Mouse (Mus musculus): ENCODE measurements around the gene Scfd2.

The Scfd2 gene

GRCm38 (mm10) chr5:74240926-74241680, 290.5 kb downstream of the Scfd2 start:
- no peak for DNase-seq (ENCODE audit: low spot score in 2 of 2)

GRCm38 (mm10) chr5:74240298-74240697, 291.3 kb downstream of the Scfd2 start:
- DNase-seq (ENCODE audit: low spot score in 2 of 2), result no peak

DNA sequence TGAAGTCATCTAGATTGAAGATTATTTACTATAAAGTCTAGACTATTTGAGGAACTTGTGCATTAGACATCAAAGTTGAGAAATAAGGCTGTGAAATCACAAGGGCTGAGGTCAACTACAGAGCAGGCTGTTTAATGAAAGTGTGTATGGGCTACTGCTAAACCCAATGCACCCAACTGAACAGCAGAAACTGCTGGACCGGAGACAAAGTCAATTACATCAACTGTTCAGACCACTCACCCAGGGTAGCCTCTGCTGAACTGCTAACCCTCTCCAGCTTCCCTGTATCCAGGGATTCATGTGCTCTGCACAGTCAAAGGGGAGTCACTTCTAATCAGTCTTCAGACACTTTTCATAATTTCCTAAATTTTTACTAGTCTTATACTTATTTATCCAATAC, 292.2 kb downstream of the Scfd2 start:
- no peak for DNase-seq (ENCODE audit: low spot score in 2 of 2)

DNA sequence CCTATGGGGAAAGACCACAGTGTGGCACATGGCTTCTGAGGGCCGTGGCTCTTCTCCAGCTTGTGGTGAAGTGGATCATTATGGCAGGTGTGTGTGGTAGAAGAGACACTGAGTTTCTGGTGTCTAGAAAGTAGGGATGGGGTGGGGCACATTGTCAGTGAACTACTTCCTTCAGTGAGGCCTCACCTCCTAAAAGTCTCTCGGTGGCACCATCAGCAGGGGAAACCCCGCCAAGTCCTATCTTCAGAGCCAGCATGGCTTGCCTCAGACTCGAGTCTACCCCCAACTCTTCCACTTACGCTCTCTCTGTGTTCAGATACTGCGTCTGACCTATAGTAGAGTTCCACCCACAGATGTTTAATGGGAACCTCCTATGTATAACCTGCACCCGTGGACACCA, 297.8 kb downstream of the Scfd2 start:
- no peak for DNase-seq (ENCODE audit: low spot score in 2 of 2)

GRCm38 (mm10) chr5:74230525-74230924, 301.0 kb downstream of the Scfd2 start:
- no peak for DNase-seq (ENCODE audit: low spot score in 2 of 2)

- DNase-seq (ENCODE audit: low spot score in 2 of 2), result no peak
These were observed 301.7 kb downstream of the Scfd2 start for GRCm38 (mm10) chr5:74229775-74230413.

- DNase-seq (ENCODE audit: low spot score in 2 of 2), result no peak
These were observed 302.6 kb downstream of the Scfd2 start for GRCm38 (mm10) chr5:74228938-74229337.

DNA sequence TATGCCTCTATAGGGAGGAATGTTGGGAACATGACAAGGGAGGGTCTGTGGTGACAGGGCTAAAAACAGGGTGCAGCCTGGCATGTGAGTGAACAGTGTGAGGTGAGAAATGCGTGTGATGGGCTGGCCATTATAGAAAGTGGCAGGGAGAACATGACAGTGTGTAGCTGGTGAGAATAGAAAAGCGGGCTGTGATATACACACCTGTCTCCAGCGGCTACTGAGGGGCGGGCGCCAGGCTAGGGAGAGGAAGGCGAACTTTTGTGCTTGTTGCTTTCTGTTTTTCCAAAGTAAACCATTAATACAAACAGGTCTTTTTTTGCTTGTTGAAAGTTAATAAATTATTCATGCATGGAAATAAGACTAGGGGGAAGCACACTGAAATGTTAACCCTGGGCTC, 304.2 kb downstream of the Scfd2 start:
- DNase-seq (ENCODE audit: low spot score in 2 of 2), result no peak

GRCm38 (mm10) chr5:74226183-74226582, 305.4 kb downstream of the Scfd2 start:
- no peak for DNase-seq (ENCODE audit: low spot score in 2 of 2)

GRCm38 (mm10) chr5:74224480-74224879, 307.1 kb downstream of the Scfd2 start:
- DNase-seq (ENCODE audit: low spot score in 2 of 2), result no peak

DNA sequence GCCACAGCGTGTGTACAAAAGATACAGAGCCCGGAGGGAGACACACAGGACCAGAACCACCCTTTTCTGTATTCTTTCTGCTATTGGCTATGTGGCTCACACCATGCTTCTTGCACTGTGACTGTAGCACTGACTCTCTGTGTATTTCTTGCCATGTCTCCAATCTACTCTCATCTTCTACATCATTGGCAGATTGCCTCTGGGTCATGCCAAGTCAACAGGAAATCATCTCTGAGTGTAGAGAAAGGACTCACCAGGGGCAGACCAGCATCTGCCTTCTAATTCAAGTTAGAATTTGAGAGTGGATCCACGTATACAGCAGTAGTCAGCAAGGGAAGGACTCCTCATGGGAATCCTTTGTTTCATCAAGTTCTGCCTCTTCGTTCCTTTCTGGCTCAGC, 308.9 kb downstream of the Scfd2 start:
- DNase-seq (ENCODE audit: low spot score in 2 of 2), result no peak

- no peak for DNase-seq (ENCODE audit: low spot score in 2 of 2)
These were observed 313.0 kb downstream of the Scfd2 start for GRCm38 (mm10) chr5:74218524-74218923.

DNA sequence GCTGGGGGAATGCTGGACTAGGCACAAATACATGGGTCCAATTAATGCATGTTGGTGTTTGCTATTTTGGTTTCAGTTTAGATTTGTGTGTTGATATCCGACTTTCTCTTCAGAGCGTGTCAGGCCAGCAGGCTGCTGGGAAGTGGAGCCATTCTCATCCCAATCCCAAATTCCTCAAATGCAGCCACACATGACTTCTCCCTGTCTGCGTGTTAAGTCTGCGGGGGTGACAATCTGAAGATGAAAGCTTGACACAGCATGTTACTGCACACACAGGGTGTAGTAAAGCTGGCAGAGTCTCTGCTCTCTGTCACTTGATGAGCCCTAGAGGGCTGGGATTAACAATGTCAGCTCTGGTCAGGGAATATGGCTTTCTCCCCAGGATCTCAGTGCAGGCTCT, 316.4 kb downstream of the Scfd2 start:
- no peak for DNase-seq (ENCODE audit: low spot score in 2 of 2)

GRCm38 (mm10) chr5:74214501-74215110, 317.0 kb downstream of the Scfd2 start:
- DNase-seq (ENCODE audit: low spot score in 2 of 2), result no peak

GRCm38 (mm10) chr5:74211346-74211745, 320.2 kb downstream of the Scfd2 start:
- no peak for DNase-seq (ENCODE audit: low spot score in 2 of 2)

DNA sequence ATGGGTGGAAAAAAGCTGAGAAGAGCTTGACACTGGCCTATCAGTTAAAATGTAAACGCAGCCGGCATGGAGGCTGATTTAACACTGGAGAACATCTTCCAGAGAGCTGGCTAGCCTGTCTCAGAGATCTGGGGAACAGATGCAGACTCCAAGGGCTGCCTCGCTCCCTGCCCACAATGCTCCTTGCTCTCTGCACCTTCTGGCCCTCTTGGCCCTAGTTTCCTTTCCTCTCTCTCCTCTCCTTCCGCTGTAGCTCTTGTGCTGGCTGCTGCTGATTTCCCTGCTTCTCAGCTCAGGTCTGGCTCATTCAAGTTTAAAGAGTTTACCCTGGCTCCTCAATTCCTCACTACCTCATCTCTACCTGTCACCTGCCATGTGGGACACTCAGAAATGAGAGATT, 321.9 kb downstream of the Scfd2 start:
- no peak for DNase-seq (ENCODE audit: low spot score in 2 of 2)

- no peak for DNase-seq (ENCODE audit: low spot score in 2 of 2)
These were observed 323.1 kb downstream of the Scfd2 start for GRCm38 (mm10) chr5:74208438-74208837.

DNA sequence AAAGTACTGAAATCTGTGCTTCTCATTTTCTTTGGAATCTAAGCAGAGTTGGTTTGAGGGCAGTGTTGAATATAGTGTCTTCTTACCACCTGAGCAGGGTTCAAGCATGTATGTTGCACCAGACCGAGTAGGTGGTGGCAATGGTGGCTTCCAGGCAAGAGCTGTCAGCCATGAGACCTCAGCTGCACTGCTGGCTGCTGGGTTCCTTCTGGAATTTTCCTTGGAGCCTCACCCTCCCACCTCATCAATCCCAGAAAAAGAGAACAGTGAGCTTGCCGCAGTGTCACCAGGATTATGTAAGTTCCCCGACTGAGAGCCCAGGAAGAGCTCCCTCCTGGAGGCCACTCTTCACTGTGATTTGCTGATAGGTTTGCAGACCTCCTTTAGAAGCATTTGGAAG, 324.4 kb downstream of the Scfd2 start:
- no peak for DNase-seq (ENCODE audit: low spot score in 2 of 2)

GRCm38 (mm10) chr5:74206649-74207048, 324.9 kb downstream of the Scfd2 start:
- no peak for DNase-seq (ENCODE audit: low spot score in 2 of 2)

DNA sequence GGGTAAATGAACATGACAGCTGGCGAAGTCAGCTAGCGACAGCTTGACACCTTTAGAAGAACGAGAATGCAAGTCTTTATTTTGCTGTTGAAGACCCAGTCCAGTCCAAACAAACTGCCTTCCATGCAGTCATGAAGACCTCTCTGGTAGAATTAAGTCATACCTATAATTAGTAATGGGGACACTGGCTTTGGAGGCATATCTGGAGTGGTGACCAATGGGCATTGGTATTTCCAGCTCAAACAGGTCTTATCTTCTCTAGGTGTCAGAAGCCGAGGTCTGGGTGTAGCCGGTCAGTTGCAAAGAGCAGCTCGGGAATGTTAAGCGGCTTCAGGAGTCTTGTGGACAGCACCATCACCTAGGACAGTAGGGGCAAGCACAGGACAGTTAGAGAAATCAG, 325.5 kb downstream of the Scfd2 start:
- no peak for DNase-seq (ENCODE audit: low spot score in 2 of 2)

- no peak for DNase-seq (ENCODE audit: low spot score in 2 of 2)
These were observed 326.1 kb downstream of the Scfd2 start for GRCm38 (mm10) chr5:74205509-74205908.

DNA sequence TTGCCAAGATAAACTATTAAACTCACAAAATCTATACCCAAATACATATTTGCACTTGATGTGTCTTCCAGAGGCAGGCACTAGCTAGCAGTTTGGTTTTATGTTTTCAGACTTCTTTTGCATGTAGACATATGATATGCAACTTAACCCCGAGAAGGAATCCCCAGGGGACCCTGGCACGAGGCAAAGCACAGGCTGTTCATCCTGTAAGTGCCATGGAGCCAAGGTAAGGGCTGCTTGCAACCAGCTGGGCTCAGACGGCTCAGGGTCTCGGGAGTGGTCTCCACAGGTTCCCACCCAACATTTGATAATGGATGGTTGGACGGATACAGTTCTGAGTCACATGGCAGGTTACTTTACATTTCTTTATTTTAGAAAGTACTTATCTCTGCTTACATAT, 327.1 kb downstream of the Scfd2 start:
- DNase-seq (ENCODE audit: low spot score in 2 of 2), result no peak

DNA sequence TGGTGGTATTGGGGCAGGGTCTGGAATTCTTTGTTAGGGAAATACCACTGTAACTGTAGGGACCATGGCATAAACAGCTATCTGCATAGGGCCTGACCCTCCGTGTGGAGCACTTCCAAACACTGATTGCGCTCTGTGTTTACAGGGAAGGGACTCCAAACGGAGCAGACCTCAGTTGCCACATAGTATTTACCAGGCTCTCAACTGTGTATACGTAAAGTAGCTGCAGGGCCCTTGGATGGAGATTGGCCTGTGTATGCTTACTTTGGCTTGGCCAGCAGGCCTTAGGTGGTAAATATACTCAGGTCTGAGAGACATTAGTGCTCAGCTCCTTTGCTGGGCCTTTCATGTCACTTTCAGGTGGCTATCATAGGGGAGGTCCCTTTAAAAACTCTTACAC, 329.0 kb downstream of the Scfd2 start:
- no peak for DNase-seq (ENCODE audit: low spot score in 2 of 2)

Measured in frontal cortex, postnatal 25 days (tissue).